7 mouse cellular contexts compared by ENCODE assay signal in the genomic region with DNA sequence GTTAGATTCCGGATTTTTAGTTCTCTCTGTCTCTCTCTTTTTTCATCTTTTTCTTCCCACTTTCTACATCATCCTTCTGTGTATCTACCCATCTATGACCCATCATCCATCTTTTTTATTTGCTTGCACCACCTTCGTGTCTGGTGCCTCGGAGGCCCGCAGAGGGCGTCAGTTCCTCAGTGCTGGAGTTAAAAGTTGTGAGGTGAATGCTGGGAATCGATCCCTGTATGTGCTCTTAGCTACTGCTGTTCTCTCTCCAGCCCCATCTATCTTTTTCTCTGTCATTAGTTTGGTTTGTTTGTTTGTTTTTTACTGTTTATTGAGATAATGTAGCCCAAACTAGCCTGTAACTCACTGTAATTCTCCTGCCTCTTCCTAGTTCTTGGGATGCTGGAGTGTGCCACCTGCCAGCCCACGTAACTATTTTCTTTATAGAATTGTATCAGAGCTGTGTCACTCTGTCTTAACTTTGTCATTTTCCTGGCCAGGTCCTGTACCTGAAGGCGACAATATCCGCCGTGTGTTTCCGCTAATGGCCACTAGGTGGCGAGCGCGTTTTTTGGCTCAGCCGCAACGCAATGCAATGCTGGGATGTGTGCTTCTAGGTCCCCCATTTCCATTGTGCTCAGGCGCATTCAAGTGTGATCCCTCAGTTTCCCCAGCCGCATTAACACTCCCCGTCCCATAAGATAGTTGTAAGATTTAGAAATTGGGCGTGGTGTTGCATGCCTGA. TPM values are rescaled to one million over a fixed set of nuclear protein-coding genes. Genes with fewer than 3 reads are reported as not detected.
A peak's percentile ranks its signal among the peaks of the same experiment; 100 is the strongest.
DNase-seq lines count a peak whose midpoint lies in the region; ATAC-seq and TF ChIP-seq lines count a peak whose summit lies in the region.

No protein-coding gene starts in this region.

- under 1% methylated on average over 20 of the region's 20 CpGs for WGBS in intestine, postnatal 0 days
- under 1% methylated on average over 20 of the region's 20 CpGs for WGBS in midbrain, embryonic 10.5 days
- WGBS in small intestine, adult 2 months, result under 1% methylated on average over 20 of the region's 20 CpGs

- DNase-seq in adrenal gland, adult 8-10 months, result peak; percentile 73
- peak; percentile 89 for DNase-seq in embryo, embryonic 11 days
- peak; percentile 74 to 83 for DNase-seq in left cerebral cortex, postnatal 36 days (ENCODE audit: low spot score in 2 of 2)
- DNase-seq in midbrain, embryonic 10.5 days (ENCODE audit: low spot score), result peak; percentile 87

- H3K27ac ChIP-seq in intestine, postnatal 0 days (ENCODE audit: low read depth, low read length), result peak overlapping the region; percentile 51
- H3K27ac ChIP-seq in midbrain, embryonic 10.5 days (replicated peaks), result peak overlapping the region; percentile 98
- peak overlapping the region; percentile 74 for H3K27ac ChIP-seq in small intestine, adult 2 months (ENCODE audit: insufficient read depth, low read depth, low read length)

- peak; percentile 45 for ATAC-seq in granulocyte monocyte progenitor cell, adult 5-6 weeks (replicated peaks; ENCODE audit: poor library complexity, severe bottlenecking)
- ATAC-seq in intestine, postnatal 0 days, result peak; percentile 50

- peak; percentile 97 for TF ChIP-seq CTCF in intestine, postnatal 0 days (IDR thresholded peaks at IDR 0.05; ENCODE audit: low read depth)
- TF ChIP-seq CTCF in small intestine, adult 2 months (IDR thresholded peaks at IDR 0.05; ENCODE audit: extremely low read depth, insufficient read length, insufficient replicate concordance, low read depth, low read length), result peak; percentile 97

- H3K4me1 ChIP-seq in intestine, postnatal 0 days (replicated peaks; ENCODE audit: control insufficient read depth, insufficient read depth, low read length), result no peaks in the 10 kb centered on the region
- H3K4me1 ChIP-seq in midbrain, embryonic 10.5 days, result peaks cover 26% of the 10 kb centered on the region
- peaks cover 6% of the 10 kb centered on the region for H3K4me1 ChIP-seq in small intestine, adult 2 months (ENCODE audit: control insufficient read depth, insufficient read depth, insufficient read length, low read length)

- H3K9ac ChIP-seq in intestine, postnatal 0 days (ENCODE audit: low read depth, low read length), result peak overlapping the region; percentile 49

- H3K4me2 ChIP-seq in intestine, postnatal 0 days (replicated peaks; ENCODE audit: low read depth), result peak overlapping the region; percentile 67

- peaks cover 6% of the 10 kb centered on the region; the same call in 1 of the 2 replicates for H3K27me3 ChIP-seq in intestine, postnatal 0 days (replicated peaks; ENCODE audit: control insufficient read depth, insufficient read depth, low read length)
- H3K27me3 ChIP-seq in midbrain, embryonic 10.5 days (ENCODE audit: low read depth, poor library complexity, severe bottlenecking), result peaks cover 28% of the 10 kb centered on the region
- peaks cover 3% of the 10 kb centered on the region; the same call in 1 of the 2 replicates for H3K27me3 ChIP-seq in small intestine, adult 2 months (ENCODE audit: control insufficient read depth, insufficient read depth, low read length)

- H3K4me3 ChIP-seq in intestine, postnatal 0 days (ENCODE audit: low read depth, low read length), result peak overlapping the region; percentile 89
- peak overlapping the region; percentile 86 for H3K4me3 ChIP-seq in midbrain, embryonic 10.5 days
- peak overlapping the region; percentile 64 for H3K4me3 ChIP-seq in small intestine, adult 2 months (ENCODE audit: low read depth, low read length)

- peaks cover 22% of the 10 kb centered on the region for H3K36me3 ChIP-seq in intestine, postnatal 0 days (ENCODE audit: control insufficient read depth, insufficient read depth)
- peaks cover 35% of the 10 kb centered on the region for H3K36me3 ChIP-seq in midbrain, embryonic 10.5 days
- peaks cover 17% of the 10 kb centered on the region for H3K36me3 ChIP-seq in small intestine, adult 2 months (ENCODE audit: control insufficient read depth, insufficient read depth, low read length)

- no peak for TF ChIP-seq POLR2A in small intestine, adult 2 months (IDR thresholded peaks at IDR 0.05; ENCODE audit: low read depth, low read length)

- H3K9me3 ChIP-seq in intestine, postnatal 0 days (ENCODE audit: control insufficient read depth), result no peaks in the 10 kb centered on the region
- no peaks in the 10 kb centered on the region for H3K9me3 ChIP-seq in midbrain, embryonic 10.5 days (replicated peaks)

- intact Hi-C loops in left cerebral cortex, postnatal 36 days (cut with DNase I), result loop anchor here (5.0 to 10.0 kb wide), 2 partner anchors 307 to 469 kb away; a partner anchor contains a TSS

RNA-seq across cellular contexts. Expression of a gene that starts 0.6 kb away (rescaled TPM):
- 1,000 to 10,000 TPM; 1,169 to 1,386 (median 1,259) TPM for total RNA-seq in adrenal gland, adult 8-10 months (2022)
- total RNA-seq in granulocyte monocyte progenitor cell, adult 5-6 weeks (2014; fragmentation: Nextera tagmentation), result 5,658 and 6,549 TPM in 2 replicates
- 2,742 and 3,425 TPM in 2 replicates for total RNA-seq in granulocyte monocyte progenitor cell, adult 5-6 weeks (2017)
- polyA plus RNA-seq in intestine, postnatal 0 days (2015; fragmentation: Nextera tagmentation; extraction: Ambion mirVana), result 2,933 and 2,947 TPM in 2 replicates
- 100 to 1,000 TPM; 558 to 677 TPM for total RNA-seq in left cerebral cortex, postnatal 36 days (2021)
- 3,389 and 3,784 TPM in 2 replicates for polyA plus RNA-seq in midbrain, embryonic 10.5 days (2016; fragmentation: Nextera tagmentation; extraction: Ambion mirVana)
- polyA plus RNA-seq in small intestine, adult 2 months (2012; rRNA removed), result 2,725 and 5,728 TPM in 2 replicates

RNA-seq across cellular contexts. Expression of a gene that starts 5.3 kb away (rescaled TPM):
- not detected for total RNA-seq in adrenal gland, adult 8-10 months (2022)
- total RNA-seq in granulocyte monocyte progenitor cell, adult 5-6 weeks (2014; fragmentation: Nextera tagmentation), result not detected in 2 replicates
- total RNA-seq in granulocyte monocyte progenitor cell, adult 5-6 weeks (2017), result 0.15 TPM in 1 of 2 replicates, not detected in the other
- polyA plus RNA-seq in intestine, postnatal 0 days (2015; fragmentation: Nextera tagmentation; extraction: Ambion mirVana), result 0.20 and 0.52 TPM in 2 replicates
- 10 to 100 TPM in 1 of 2 experiments, 1 to 10 TPM in 1; 8.9 to 12.1 TPM for total RNA-seq in left cerebral cortex, postnatal 36 days (2021)
- 0.42 and 0.63 TPM in 2 replicates for polyA plus RNA-seq in midbrain, embryonic 10.5 days (2016; fragmentation: Nextera tagmentation; extraction: Ambion mirVana)
- 0.41 and 24.2 TPM in 2 replicates for polyA plus RNA-seq in small intestine, adult 2 months (2012; rRNA removed)

RNA-seq across cellular contexts. Expression of a gene that starts 7.9 kb away (rescaled TPM):
- total RNA-seq in adrenal gland, adult 8-10 months (2022), result 10 to 100 TPM; 35.7 to 54.1 (median 50.0) TPM
- total RNA-seq in granulocyte monocyte progenitor cell, adult 5-6 weeks (2014; fragmentation: Nextera tagmentation), result 12.1 and 24.0 TPM in 2 replicates
- 7.4 and 7.6 TPM in 2 replicates for total RNA-seq in granulocyte monocyte progenitor cell, adult 5-6 weeks (2017)
- polyA plus RNA-seq in intestine, postnatal 0 days (2015; fragmentation: Nextera tagmentation; extraction: Ambion mirVana), result 13.8 and 14.7 TPM in 2 replicates
- 10 to 100 TPM; 78.7 to 82.1 TPM for total RNA-seq in left cerebral cortex, postnatal 36 days (2021)
- polyA plus RNA-seq in midbrain, embryonic 10.5 days (2016; fragmentation: Nextera tagmentation; extraction: Ambion mirVana), result 69.4 and 74.0 TPM in 2 replicates
- polyA plus RNA-seq in small intestine, adult 2 months (2012; rRNA removed), result 21.9 and 32.9 TPM in 2 replicates

RNA-seq across cellular contexts. Expression of a gene that starts 24.1 kb away (rescaled TPM):
- total RNA-seq in adrenal gland, adult 8-10 months (2022), result 10 to 100 TPM; 48.5 to 68.7 (median 51.3) TPM
- total RNA-seq in granulocyte monocyte progenitor cell, adult 5-6 weeks (2014; fragmentation: Nextera tagmentation), result 19.4 and 22.3 TPM in 2 replicates
- total RNA-seq in granulocyte monocyte progenitor cell, adult 5-6 weeks (2017), result 35.9 and 38.9 TPM in 2 replicates
- polyA plus RNA-seq in intestine, postnatal 0 days (2015; fragmentation: Nextera tagmentation; extraction: Ambion mirVana), result 61.7 and 64.3 TPM in 2 replicates
- total RNA-seq in left cerebral cortex, postnatal 36 days (2021), result 100 to 1,000 TPM in 1 of 2 experiments, 10 to 100 TPM in 1; 88.6 to 108 TPM
- polyA plus RNA-seq in midbrain, embryonic 10.5 days (2016; fragmentation: Nextera tagmentation; extraction: Ambion mirVana), result 180 and 183 TPM in 2 replicates
- 35.9 and 64.7 TPM in 2 replicates for polyA plus RNA-seq in small intestine, adult 2 months (2012; rRNA removed)

RNA-seq across cellular contexts. Expression of a gene that starts 34.8 kb away (rescaled TPM):
- total RNA-seq in adrenal gland, adult 8-10 months (2022), result 1 to 10 TPM; 4.2 to 4.7 (median 4.4) TPM
- total RNA-seq in granulocyte monocyte progenitor cell, adult 5-6 weeks (2014; fragmentation: Nextera tagmentation), result 0.30 and 0.49 TPM in 2 replicates
- total RNA-seq in granulocyte monocyte progenitor cell, adult 5-6 weeks (2017), result 0.90 and 3.5 TPM in 2 replicates
- 0.17 and 0.30 TPM in 2 replicates for polyA plus RNA-seq in intestine, postnatal 0 days (2015; fragmentation: Nextera tagmentation; extraction: Ambion mirVana)
- total RNA-seq in left cerebral cortex, postnatal 36 days (2021), result 10 to 100 TPM; 18.3 to 27.0 TPM
- 9.1 and 13.4 TPM in 2 replicates for polyA plus RNA-seq in midbrain, embryonic 10.5 days (2016; fragmentation: Nextera tagmentation; extraction: Ambion mirVana)
- 0.90 and 2.9 TPM in 2 replicates for polyA plus RNA-seq in small intestine, adult 2 months (2012; rRNA removed)

Comparison
In these comparisons a context has a peak if more than half of its experiments do, and no peak if none do; other contexts are left out.
1. Peak in every context shown above with its lines: DNase-seq, ATAC-seq, H3K4me3 ChIP-seq and H3K27ac ChIP-seq.
2. RNA of a gene that starts 5.3 kb away (total RNA-seq): 8.9 to 12.1 TPM in left cerebral cortex, postnatal 36 days; 0.15 TPM in granulocyte monocyte progenitor cell, adult 5-6 weeks and not detected in adrenal gland, adult 8-10 months; every median in the first group is over 4 times any median in the second.